Mouse (Mus musculus) embryonic stem cell, embryonic (primary cell): ENCODE results near the gene Olfr1307.

Experiments used
- CTCF ChIA-PET, 4 experiments: fragments of 300-600 bp in 2 of 4; fragments of 350-600 bp in 2 of 4; sonication (Branson Sonifier 250); formaldehyde crosslinking; loops; one replicate each; lab custom pipeline; 2022; ENCODE audit warnings: inconsistent platforms in 2 of 4; lab: Charles Lee
- POLR2A ChIA-PET, 4 experiments: fragments of 300-600 bp in 2 of 4; fragments of 350-600 bp in 2 of 4; sonication (Branson Sonifier 250); formaldehyde crosslinking; loops; one replicate each; lab custom pipeline; 2022; ENCODE audit warnings: antibody characterized with exemption in 4 of 4, inconsistent platforms in 1 of 4; lab: Charles Lee

Gene Olfr1307

DNA sequence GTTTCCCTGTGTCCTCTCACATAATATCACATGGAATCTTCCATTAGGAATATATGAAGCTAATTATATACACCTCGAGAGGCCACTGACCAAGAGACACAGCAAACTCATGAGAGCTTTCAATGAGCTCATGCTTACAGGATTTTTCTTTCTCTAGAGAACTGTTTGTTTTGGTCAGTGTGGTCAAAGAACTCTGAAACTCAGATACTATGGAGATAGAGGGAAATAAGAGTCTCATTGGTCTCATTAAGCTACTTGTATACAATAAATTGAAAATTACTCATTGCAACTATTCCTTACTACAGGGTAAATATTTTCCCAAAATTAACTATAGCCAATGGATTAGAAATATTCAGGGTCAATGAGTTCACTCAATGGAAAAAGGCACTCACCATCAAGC, at the start of gene Olfr1307:
Olfr1307 (minus strand) TSS at position 101 of the 400 bp plus-strand sequence.
- CTCF ChIA-PET = no interaction called here
- POLR2A ChIA-PET = no interaction called here

GRCm38 (mm10) chr2:111990181-111990580, 40.9 kb upstream of the Olfr1307 start, which contains the start of gene Olfr1309:
Olfr1309 (minus strand) TSS chr2:111990281.
- POLR2A ChIA-PET = no interaction called here
- CTCF ChIA-PET = no interaction called here

DNA sequence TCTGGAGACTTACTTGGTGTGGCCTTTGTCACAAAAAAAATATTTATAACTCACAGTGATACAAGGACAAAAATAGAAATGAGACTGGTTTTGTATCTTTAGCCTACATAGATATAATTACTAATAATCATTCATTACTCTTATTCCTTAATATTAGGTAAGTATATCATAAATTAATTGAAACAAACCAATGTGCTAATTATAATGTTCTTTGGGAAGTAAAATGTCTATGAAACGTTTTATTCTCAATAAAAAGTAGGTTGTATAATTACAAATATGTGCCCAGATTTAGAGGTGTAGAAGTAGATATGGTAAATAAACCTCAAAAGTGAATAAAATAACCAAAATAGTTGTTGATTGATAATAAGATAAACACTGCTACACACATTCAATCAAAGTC, 15.6 kb upstream of the Olfr1307 start, which contains the start of gene Olfr1308:
Olfr1308 (minus strand) TSS at position 101 of the 400 bp plus-strand sequence.
- ChIA-PET CTCF (no interaction called here), POLR2A (no interaction called here)

- ChIA-PET POLR2A (interaction anchor here in 1 of 4 experiments (0.6 kb wide), 1 partner anchor 92 kb away, joined by 4 read pairs; no protein-coding TSS in a partner anchor), CTCF (no interaction called here)
Measured at GRCm38 (mm10) chr2:111916171-111916570, 33.1 kb downstream of the Olfr1307 start, which contains the start of gene Olfr1306. Olfr1306 (minus strand) TSS chr2:111916271.
